Mouse (Mus musculus) R1 (cell line): ENCODE measurements around the gene Gm47289.

ENCODE experiments used
- DNase-seq: peaks from one replicate; pipeline ENCODE4 v3.0.0-alpha.2; 2018; ENCODE audit warnings: low read depth, low spot score

Gene Gm47289

GRCm38 (mm10) chr9:119158861-119159260 is at the start of gene Gm47289:
Gene Gm47289, plus strand, starts transcription at chr9:119159161.
- DNase-seq = no peak

GRCm38 (mm10) chr9:119109685-119110353 is 49.1 kb upstream of the Gm47289 start:
- no peak for DNase-seq

- no peak for DNase-seq
Measured at GRCm38 (mm10) chr9:119110640-119111039, 48.3 kb upstream of the Gm47289 start.

- peak; percentile 86 for DNase-seq
Measured at GRCm38 (mm10) chr9:119114911-119115310, 44.0 kb upstream of the Gm47289 start.

- no peak for DNase-seq
Measured at GRCm38 (mm10) chr9:119119409-119120167, 39.4 kb upstream of the Gm47289 start.

- DNase-seq = no peak
Measured at GRCm38 (mm10) chr9:119120168-119120560, 38.8 kb upstream of the Gm47289 start.

GRCm38 (mm10) chr9:119122596-119123369 is 36.2 kb upstream of the Gm47289 start:
- no peak for DNase-seq

- no peak for DNase-seq
Measured at GRCm38 (mm10) chr9:119128436-119129181, 30.4 kb upstream of the Gm47289 start.

- DNase-seq = no peak
Measured at GRCm38 (mm10) chr9:119130692-119131091, 28.3 kb upstream of the Gm47289 start.

GRCm38 (mm10) chr9:119138836-119139235 is 20.1 kb upstream of the Gm47289 start:
- DNase-seq = no peak

- DNase-seq = no peak
Measured at GRCm38 (mm10) chr9:119142066-119142465, 16.9 kb upstream of the Gm47289 start.

GRCm38 (mm10) chr9:119143372-119143771 is 15.6 kb upstream of the Gm47289 start:
- no peak for DNase-seq

GRCm38 (mm10) chr9:119144696-119145095 is 14.3 kb upstream of the Gm47289 start:
- DNase-seq = no peak

GRCm38 (mm10) chr9:119145137-119145536 is 13.8 kb upstream of the Gm47289 start:
- DNase-seq = no peak

GRCm38 (mm10) chr9:119145638-119146037 is 13.3 kb upstream of the Gm47289 start:
- DNase-seq = no peak

- DNase-seq = no peak
Measured at GRCm38 (mm10) chr9:119146098-119146770, 12.7 kb upstream of the Gm47289 start.

GRCm38 (mm10) chr9:119149601-119150000 is 9.4 kb upstream of the Gm47289 start:
- DNase-seq = peak; percentile 78

GRCm38 (mm10) chr9:119151751-119152150 is 7.2 kb upstream of the Gm47289 start:
- no peak for DNase-seq

GRCm38 (mm10) chr9:119155416-119155815 is 3.5 kb upstream of the Gm47289 start:
- no peak for DNase-seq

- no peak for DNase-seq
Measured at GRCm38 (mm10) chr9:119155826-119156225, 3.1 kb upstream of the Gm47289 start.
